Mouse (Mus musculus) NIH3T3 (cell line): Measurements from ENCODE around the gene Iqce.

Source experiments
- DNase-seq: peaks from one replicate; pipeline ENCODE4 v3.0.0-alpha.2; 2012; ENCODE audit warnings: low read depth

Gene Iqce

DNA sequence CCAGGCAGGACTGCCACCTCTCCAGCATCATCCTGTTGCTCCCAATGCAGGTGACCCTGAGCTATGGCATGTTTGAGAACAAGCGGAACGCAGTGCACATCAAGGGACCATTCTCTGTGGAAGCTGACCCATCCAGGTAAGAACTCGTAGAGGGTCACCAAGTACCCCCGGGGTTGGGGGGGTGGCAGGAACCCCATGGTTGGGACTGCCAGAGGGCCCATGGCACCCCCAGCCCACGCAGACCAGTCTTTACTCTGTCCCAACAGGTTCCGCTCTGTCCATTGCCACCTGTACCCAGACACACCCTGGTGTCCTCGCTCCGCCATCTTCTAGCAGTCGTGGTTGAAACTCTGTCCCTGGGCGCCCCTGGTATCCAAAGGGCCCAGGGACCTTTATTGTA is 88.0 kb downstream of the Iqce start:
- no peak for DNase-seq

DNA sequence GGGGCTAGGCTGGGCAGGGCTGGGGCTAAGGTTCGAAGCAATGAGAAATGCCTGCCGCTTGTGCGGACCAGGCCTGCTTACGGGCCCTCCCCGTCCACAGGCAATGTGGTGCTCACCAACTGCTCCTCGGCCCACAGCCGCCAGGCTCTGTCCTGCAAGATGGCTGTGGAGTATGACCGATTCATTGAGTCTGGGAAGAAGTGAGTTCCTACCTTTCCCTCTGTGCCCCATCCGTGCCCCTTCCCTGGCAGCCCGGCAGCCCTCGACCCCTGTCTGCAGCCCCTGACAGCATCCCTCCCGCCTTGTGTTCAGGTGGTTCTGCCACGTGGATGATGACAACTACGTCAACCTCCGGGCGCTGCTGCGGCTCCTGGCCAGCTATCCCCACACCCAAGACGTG is 90.0 kb downstream of the Iqce start:
- DNase-seq: no peak
